Mouse (Mus musculus) limb, embryonic 15.5 days (tissue): Measurements from ENCODE around the gene Nipsnap3a. TPM values are rescaled to one million over a fixed set of nuclear protein-coding genes. Genes with fewer than 3 reads are reported as not detected.

ENCODE experiments used
- polyA plus RNA-seq: library from polyadenylated mRNA; unstranded; fragments of >200 nt; fragmentation: Nextera tagmentation; extraction: Ambion mirVana; gene quantifications from 2 replicates; pipeline ENCODE4 v1.2.1, GENCODE M21; 2015

Nipsnap3a gene
- polyA plus RNA-seq, 1 experiment from 2014 or later: not detected

Other genes with a start within 250 kb of the Nipsnap3a start
- not detected in 2 replicates for gene Olfr275, start 174.7 kb upstream of the Nipsnap3a start, polyA plus RNA-seq
- not detected in 2 replicates for gene Olfr273, start 130.0 kb upstream of the Nipsnap3a start, polyA plus RNA-seq
- not detected in 2 replicates for gene Olfr272, start 70.1 kb upstream of the Nipsnap3a start, polyA plus RNA-seq
- not detected in 2 replicates for gene Olfr270, start 24.7 kb upstream of the Nipsnap3a start, polyA plus RNA-seq
- gene Nipsnap3b, start 22.6 kb downstream of the Nipsnap3a start, polyA plus RNA-seq: 47.9 and 50.5 TPM in 2 replicates
- gene Abca1, start 170.6 kb downstream of the Nipsnap3a start, polyA plus RNA-seq: 6.7 and 8.3 TPM in 2 replicates